Mouse (Mus musculus) thymus, postnatal 4 days (tissue): ENCODE measurements around the gene Serac1.

Experiments
- DNase-seq: peaks from one replicate; pipeline ENCODE4 v3.0.0; 2021

Gene Serac1

DNA sequence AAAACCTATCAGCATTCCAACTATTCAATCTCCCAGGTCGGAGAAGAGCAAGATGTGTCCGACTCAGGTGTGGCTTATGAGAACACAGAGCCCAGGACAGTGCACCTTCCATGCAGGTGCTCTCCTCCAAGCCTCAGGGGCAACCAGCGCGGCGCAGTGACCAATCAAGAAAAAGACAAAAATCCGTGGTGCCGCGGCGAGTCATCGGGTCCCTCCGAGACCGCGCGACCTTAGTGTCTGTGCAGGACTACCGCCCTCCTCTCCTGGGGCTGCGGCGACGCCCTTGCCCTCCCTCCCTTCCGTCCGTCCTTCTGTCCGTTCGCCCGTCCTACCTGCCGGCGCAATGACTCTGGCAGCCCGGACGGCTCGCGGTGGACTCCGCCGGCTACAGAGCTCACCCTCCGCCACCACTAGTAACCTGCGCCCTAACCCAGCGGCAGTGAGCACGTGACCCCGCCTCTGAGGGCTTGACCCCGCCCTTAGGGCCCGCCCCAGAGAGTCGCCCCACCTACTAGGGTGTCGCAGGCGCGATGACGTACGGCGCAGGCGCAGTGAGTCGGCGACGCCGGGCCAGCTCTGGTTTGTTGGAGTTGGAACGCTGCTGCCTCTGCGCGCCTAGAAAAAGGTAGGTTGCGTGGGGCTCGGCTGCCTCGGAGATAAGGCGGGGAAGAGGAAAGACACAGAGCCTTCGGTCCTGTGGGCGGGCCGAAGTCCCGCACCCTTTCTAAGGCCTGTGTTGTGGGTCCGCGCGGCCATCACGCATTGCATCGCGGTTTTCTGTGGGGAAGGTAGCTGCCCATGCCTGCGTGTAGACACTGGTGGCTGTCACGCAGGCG is at the start of gene Serac1, which contains the start of gene Gtf2h5:
Gene Serac1 (minus strand): TSS at position 455 of the 836 bp plus-strand sequence.
Gene Gtf2h5 (plus strand): TSS at position 500 of the 836 bp plus-strand sequence.
- DNase-seq = peak; percentile 99

DNA sequence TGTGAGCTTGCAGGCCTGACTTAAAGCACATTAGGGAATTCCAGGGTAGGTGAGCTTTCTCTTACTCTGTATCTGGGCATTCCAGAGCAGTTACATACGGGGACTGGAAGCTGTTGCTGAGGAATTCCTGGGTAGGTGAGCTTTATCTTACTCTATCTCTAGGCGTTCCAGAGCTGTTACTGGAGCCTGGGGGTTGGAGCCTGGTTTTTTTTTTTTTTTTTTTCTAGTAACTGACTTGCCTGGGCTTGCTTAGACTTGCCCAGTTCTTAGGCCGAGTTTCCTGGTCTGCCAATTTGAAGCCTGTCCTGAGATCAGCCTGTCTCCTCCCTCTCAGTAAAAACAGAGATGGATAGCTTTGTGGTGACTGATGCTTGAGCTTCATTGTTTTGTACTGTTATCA is 48.5 kb upstream of the Serac1 start:
- DNase-seq = no peak

DNA sequence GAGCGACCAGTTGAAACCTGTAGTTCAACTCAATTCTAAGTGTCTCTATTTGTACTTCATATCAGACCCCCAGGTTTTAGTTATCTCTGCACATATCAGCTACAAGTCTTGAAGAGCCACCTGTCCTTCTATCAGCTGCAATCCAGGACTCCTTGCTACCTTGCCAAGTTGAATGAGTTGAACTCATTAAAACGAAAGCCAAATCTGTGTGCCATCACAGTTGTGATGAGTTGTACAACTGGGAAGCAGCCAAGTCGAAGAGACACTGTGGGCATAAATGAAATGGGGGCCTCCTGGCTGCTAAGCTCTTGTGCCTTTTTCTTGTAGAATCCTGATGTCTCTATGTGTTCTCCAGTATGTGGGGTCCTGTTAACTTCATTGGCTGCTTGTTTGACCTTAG is 45.9 kb upstream of the Serac1 start:
- no peak for DNase-seq

DNA sequence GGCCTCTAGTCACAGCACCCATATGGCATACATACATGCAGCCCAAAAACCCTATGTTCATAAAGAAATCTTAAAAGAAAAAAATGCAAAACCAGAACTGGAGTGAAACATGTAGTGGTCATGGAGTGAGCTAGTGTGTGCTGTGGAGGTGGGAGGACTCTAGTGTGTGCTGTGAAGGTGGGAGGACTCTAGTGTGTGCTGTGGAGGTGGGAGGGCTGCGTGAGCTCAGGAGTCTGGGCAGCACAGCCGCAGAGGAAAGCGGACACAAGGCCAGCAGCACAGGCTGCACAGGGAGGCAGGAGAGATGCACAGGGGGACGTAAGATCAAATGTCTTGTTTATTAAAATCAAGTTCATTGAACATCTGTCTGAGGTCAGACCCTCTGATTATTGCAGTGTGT is 44.2 kb upstream of the Serac1 start:
- DNase-seq = no peak

DNA sequence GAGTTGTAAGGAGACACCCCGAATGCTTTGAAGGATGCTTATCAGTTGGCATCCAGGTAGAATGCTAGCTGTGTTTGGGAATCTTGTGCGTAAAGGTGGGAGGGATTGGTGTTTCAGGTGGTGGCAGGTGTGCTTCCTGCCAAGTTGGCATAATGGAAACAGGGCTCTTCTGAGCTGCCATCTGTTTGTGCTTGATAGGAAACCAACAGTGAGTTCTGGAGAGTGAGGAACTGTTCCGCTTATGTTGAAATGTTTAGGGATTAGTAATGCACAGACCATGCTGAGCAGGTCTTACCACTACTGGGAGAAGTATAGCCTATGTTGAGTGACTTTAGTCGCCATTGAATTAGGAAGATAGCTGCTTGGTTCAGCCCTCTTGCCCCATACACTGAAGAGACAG is 39.3 kb upstream of the Serac1 start:
- no peak for DNase-seq

DNA sequence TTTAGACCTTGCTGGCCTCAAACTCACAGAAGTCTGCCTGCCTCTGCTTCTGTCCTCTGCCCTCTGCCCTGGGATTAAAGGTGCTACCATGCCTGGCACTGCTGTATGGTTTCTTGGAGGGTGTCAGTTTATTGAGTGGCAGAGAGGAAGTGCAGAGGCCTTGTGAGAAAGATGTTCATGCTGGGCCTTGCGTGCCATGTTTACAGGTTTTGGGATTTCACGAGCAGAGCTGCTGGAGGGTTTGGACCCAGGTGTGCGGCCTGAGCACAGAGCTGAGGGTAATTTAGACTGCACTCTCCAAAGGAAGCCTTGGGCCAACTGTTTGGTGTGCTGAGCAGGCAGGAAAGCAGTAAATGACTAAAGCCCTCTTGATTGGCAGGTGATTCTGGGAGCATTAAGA is 38.4 kb upstream of the Serac1 start:
- DNase-seq = no peak

DNA sequence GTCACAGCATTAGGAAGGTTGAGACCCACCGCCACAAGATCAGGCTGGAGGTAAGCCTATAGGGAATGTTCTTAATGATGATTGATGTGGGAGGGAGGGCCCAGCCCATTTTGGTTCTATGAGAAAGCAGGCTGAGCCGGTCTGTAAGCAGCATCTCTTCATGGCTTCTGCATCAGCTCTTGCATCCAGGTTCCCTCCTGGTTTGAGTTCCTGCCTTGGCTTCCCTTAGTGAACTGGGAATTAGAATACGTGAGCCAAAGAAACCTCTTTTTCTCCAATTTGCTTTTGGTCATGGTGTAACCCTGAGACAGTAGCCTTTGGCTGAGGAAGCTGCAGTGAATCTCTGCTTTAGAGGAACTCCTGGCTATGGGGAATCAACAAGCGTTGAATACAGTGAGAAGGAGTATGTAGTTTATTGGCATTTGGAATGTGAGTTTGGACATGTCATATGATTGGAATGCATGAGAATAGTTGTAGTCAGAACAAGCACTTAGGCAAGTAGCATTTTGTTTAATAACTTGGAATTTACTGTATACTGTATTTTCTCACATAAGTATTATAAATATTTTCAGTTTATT is 37.7 kb upstream of the Serac1 start:
- no peak for DNase-seq

DNA sequence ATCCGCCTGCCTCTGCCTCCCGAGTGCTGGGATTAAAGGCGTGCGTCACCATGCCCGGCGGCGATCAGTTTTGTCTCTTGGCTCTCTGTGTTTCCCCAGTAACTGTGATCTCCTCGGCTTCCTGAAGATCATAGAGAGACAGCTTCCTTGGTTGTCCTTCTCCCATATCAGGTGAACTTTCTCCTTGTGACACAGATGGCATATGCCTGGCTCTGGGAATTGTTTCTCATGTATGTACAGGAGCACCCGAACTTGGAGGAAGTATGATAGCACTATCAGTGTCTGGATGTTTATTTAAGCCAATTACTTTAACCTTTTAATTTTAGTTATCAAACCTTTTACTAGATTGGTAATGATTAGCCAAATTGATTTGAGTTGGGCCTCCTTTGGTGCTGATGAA is 35.5 kb upstream of the Serac1 start:
- no peak for DNase-seq

DNA sequence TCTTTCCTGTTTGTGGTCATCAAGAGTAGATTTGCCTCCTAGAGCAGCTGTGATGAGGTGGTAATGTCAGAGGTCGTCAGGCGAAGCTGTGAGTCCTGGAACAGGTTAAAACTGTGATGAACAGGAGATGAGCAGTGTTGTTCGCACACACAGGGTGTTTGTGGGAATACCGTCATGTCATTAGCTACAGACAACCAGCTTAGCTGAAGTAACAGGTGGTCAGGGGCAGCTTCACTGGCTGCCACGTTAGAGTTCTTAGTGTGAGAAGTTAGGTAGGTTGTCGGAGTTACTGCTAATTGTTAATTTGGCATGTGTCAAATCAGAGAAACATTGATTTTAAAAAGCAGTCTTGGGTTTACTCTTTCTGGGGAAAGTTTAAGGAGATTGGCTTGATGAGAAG is 34.1 kb upstream of the Serac1 start:
- DNase-seq = no peak

DNA sequence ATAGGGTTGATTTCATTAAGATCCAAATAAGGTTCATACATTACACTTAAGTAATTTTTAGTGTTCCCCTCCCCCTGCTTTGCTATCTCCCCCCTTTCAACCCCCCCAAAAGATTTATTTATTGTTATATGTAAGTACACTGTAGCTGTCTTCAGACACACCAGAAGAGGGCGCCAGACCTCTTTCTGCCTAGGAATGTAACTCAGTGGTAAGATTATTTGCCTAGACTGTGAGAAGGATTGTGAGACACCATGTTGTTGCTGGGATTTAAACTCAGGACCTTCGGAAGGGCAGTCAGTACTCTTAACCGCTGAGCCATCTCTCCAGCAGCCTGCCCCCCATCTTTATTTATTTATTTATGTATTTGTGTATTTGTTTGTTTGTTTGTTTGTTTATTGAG is 31.4 kb upstream of the Serac1 start:
- peak; percentile 18 for DNase-seq

DNA sequence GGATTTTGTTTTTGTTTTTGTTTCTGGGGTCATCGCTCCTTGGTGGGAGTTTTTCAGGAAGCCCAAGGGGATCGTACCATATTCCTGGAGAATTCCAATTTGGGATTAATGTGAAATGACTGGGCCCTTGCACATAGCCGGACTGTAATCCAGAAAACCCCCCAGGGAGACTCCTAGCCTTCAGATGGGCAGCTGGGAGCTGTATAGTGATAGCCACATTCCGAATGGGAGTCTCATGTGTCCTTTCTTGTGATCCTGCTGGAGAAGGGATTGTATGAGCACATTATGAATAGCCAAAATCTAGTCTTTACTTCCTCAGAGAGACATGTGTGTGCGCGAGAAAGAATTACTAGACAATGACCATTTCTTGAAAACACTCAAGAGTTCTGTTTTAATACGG is 28.6 kb upstream of the Serac1 start:
- DNase-seq = no peak

DNA sequence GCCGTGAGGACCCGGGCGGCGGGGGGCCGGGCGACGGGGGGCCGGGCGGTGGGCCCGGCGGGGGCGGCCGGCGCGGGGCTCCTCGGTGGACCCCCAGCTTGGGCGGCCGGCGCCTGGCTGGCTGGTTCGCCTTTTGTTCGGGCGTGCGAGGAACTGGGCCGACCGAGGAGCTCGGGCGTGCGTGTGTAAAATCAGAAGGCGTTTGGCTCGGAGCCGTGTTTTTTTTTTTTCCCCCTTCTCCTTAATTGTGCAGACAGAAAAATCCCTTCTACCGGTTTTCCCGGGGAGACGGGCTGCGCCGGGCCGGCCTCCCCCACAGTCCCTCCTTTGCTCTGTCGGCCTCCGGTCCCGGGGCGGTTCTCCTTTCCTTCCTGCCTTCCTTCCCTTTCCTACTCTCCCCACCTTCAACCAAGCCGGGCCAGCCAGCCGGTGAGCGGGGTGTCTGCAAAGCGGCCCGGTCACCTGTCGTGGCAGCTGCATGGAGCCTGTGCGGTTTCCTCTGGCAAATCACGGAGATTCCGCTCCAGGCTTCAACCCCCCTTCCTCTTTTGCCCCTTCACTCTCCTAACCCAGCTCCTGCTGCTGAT is 27.6 kb upstream of the Serac1 start:
- DNase-seq = peak; percentile 61

DNA sequence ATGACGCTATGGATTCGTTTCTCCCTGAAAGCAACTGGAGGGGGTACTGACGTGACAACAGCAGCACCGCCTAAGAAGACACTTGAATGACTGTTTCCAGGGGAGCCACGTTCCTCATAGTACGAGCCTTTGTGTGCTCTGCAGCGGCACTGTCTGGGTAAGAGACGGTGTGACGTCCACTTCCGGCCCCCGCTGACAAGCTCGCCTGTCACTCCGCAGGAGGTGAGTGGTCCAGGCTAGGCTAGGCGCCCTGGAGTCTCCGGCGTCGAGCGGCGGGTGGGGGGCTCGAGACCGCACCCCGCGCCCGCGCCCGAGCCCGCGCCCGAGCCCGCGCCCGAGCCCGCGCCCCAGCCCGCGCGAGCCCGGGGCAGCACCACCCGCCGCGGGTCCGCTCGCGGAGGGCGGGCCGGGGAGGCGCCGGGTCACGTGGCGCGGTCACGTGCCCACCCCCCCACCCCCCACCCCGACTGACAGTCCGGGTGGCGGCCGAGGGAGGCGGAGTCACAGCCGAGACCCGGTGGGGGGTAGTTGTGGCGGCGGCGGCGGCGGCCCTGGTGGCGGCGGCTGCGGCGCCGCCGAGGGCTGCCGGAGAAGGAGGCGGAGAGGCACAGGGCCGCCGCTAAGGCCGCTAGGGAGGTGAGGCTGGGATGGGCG is 26.9 kb upstream of the Serac1 start, which contains the start of gene Tulp4:
Gene Tulp4 (plus strand): TSS at position 77 of the 654 bp plus-strand sequence.
- peak; percentile 89 for DNase-seq

DNA sequence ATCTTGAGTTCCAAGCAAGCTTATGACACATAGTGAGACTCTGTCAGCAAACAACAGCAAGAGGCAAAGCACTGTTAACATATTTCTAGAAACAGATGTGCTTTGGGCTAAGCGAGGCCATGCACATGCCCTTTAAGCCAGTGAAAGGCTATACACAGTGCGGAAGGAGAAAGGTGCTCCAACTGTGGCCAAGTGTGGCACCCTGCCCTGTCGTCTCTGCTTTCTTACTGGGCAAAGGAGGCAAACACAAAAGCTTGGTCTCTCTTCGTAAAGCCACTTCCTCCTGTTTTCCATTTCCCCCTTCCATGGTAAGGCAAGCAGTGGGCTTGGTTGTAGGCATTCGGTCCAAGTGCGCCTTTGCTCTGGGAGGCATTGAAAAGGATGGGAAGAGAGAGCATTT is 24.0 kb upstream of the Serac1 start:
- DNase-seq = no peak

DNA sequence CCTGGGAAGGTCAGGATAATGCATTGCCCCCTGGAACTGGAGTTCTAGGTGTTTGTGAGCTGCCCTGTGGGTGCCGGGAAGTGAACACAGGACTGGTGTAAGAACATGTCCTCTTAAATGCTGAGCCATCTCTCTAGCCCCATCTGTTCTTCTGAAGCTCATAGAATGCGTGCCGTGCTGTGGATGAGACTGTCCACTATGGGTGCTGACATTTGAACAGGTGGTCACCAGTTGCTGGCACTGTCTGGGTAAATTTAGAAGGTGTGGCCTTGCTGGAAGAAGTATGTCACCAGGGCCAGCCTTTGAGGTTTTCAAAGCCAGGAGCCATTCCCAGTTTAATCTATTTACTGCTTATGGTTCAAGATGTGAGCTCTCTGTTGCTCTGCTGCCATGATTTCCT is 22.7 kb upstream of the Serac1 start:
- DNase-seq = no peak

DNA sequence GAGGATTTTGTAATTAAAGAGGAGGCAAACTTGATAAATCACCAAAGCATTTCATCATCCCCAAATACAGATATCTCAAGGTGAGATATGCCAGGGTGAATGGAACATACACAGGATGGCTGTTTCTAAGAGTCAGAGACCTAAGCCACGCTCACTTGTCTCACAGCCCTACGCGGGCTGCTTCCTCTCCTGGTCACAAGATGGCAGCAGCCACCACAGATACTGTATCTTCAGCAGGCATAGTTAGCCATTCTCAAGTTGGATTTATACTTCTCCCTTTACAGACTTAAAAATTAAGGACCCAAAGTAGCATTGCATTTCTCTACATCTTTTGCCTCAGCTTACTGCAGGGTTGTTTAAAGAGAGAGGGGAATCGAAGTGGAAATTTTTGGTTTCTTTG is 18.3 kb upstream of the Serac1 start:
- peak; percentile 76 for DNase-seq

DNA sequence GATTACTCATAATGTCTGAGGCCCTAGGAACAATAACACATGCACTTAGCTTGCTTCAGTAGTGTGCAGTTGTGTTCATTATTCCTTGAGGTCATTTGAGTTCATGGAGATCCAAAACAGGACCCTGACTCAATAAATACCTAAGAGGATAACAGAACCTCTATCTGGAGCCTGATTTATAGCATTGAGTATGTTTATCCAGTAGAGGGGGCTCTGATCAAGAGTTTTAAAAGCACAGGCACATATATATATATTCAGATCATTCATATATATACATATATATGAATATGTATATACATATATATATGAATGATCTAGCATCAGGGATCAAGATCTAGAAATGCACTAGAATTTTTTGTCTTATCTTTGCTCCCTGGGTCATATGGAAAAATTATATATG is 16.0 kb upstream of the Serac1 start:
- no peak for DNase-seq

DNA sequence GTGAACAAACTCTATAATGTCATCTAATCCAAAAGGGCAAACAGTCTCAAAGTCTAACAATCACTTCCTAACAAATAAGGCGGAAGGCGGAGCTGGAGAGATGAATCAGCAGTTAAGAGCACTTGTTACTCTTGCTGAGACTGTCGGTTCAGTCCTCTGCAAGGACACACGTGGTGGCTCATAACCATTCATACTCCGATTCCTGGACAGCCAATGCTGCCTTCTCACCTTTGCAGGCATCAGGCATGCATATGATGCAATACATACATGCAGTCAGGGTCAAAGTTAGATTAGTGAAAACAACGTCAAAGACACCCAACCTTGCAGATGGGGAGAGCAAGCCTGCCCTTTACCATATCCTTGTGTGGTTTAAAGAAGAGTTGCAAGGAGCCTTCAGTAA is 12.1 kb upstream of the Serac1 start:
- no peak for DNase-seq

DNA sequence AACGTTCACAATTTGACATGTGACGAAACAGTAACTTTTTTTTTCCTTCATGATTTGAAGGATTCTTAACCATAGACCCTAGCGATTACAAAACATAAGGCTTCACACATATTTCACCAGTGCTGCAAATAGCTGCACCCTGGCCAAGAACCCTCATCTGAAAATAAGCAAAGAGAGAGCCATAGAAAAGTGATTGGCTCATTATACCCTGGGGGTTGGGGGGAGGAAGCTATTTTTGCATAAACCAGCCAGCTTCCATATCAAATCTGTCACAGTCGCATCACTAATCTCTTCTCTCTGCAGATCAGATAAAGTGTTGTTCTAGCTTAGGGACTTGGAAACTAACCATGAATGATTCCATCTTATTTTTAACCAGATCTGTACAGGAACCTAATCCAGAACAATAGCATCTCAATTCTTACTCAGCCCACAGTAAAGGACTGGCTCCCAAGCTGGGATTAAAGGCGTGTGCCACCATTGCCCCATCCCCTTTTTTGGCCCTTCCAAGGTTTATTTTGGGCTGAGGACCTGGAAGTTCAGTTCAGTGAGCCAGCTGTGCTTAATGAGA is 3.9 kb upstream of the Serac1 start:
- DNase-seq = no peak

DNA sequence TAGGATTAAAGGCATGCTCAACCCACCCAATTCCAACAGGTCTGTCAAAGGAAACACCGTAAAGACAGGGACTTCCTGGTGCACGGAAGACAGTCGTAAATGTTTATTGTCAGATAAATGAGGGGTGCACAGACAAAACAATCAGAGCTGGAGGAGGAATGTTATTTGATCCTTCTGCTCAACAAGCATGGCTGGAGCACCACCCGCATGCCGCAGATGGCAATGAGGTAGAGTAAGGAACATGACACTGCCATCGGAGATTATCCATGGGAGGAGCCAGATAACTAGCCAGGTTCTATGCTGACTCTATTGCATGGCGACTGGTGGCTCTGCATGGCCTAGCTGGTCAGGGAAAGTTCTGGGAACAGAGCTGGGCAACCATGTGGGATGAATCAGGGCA is 6.1 kb downstream of the Serac1 start:
- DNase-seq = no peak

DNA sequence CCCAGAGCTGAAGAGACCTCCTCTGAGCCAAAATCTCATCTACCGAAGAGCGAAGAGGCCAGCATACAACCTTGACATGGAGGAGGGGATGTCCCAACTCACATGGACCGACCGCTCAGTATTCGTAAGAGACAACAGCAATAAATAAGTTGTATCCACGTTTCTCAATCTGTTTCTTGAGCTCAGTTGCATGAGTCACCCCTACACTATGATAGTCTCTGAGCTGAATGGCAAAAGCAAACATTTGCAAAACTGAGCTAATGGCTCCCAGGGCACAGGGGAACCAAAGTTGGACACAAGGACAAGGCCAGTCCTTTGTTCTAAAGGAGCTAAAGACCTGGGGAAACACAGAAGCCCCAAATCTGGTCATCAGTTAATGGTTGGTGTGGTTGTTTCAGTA is 9.7 kb downstream of the Serac1 start:
- no peak for DNase-seq

DNA sequence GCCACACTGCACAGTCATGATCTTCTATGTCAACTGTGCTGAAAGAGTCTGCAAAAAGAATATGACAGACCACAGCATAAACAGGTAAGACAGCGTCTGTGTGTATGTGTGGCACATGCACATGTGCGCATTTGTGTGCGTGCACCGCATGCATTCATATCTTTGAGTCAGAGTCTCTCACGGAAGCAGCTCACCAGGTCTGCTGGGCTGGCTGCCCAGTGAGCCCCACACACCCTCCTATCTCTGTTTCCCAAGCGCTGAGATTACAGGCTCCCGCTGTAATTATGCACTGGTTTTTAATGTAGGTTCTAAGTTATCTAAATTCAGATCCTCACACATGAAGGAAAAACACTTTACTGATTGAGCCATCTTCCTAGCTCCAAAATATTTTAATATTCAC is 11.9 kb downstream of the Serac1 start:
- no peak for DNase-seq

DNA sequence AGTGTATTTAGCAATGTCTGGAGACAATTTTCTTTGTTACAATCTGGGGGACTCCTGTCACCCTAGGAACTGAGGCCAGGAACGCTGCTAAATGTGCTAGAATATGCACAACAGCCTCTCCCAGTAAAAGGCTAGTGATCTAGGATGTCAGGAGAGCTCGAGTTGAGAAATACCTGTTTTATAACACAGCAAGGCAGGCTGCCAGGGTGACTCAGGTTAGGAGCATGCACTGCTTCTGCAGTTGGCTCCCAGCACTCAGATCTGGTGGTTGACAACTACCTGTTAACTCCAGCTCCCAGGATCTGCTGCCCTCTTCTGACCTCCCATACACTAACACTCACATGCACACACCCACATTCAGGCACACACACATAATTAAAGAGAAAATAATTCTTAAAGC is 13.5 kb downstream of the Serac1 start:
- DNase-seq = no peak
